Mouse (Mus musculus) B cell, adult (primary cell): ENCODE results near the gene Tollip. TPM values are rescaled to one million over a fixed set of nuclear protein-coding genes. Genes with fewer than 3 reads are reported as not detected.

Experiments used
- total RNA-seq: library from RNA; stranded (reverse); gene quantifications from 4 replicates; pipeline ENCODE4 v1.2.4, GENCODE M21; 2023; ENCODE audit not compliant: inconsistent age

The Tollip gene
- 58.9 to 69.2 TPM (median 68.6 TPM) in 4 replicates for total RNA-seq

GRCm38 (mm10) chr7:141918407-141918806 is at the start of gene Tollip:
Gene Tollip (minus strand): TSS chr7:141918507.

GRCm38 (mm10) chr7:141948906-141949798 is 30.8 kb upstream of the Tollip start, which contains the start of gene Brsk2:
Gene Brsk2 (plus strand): TSS chr7:141949751.

GRCm38 (mm10) chr7:141838779-141839178 is 79.5 kb downstream of the Tollip start, which contains the start of gene Muc5b:
Gene Muc5b (plus strand): TSS chr7:141839070.

Other genes starting within 250 kb of the Tollip start
- not detected in 4 replicates for gene Muc2, start 228.2 kb downstream of the Tollip start, total RNA-seq
- gene Muc5ac, start 129.5 kb downstream of the Tollip start, total RNA-seq: not detected in 4 replicates
- not detected in 4 replicates for gene Muc5b, start 79.4 kb downstream of the Tollip start, total RNA-seq
- gene Brsk2, start 31.2 kb upstream of the Tollip start, total RNA-seq: not detected in 4 replicates
- gene Mob2, start 142.6 kb upstream of the Tollip start, total RNA-seq: 34.0 to 35.6 TPM (median 34.9 TPM) in 4 replicates
- gene Dusp8, start 177.3 kb upstream of the Tollip start, total RNA-seq: 2.3 to 4.8 TPM (median 3.5 TPM) in 4 replicates
- not detected in 4 replicates for gene Gm45618, start 202.2 kb upstream of the Tollip start, total RNA-seq
- not detected in 4 replicates for gene Gm39115, start 217.5 kb upstream of the Tollip start, total RNA-seq
- gene Gm45337, start 226.1 kb upstream of the Tollip start, total RNA-seq: not detected in 4 replicates
- gene Gm29735, start 238.6 kb upstream of the Tollip start, total RNA-seq: not detected in 4 replicates
- gene Gm4553, start 247.2 kb upstream of the Tollip start, total RNA-seq: not detected in 4 replicates